Mouse (Mus musculus): Measurements from ENCODE around the gene A730015C16Rik.

The A730015C16Rik gene

DNA sequence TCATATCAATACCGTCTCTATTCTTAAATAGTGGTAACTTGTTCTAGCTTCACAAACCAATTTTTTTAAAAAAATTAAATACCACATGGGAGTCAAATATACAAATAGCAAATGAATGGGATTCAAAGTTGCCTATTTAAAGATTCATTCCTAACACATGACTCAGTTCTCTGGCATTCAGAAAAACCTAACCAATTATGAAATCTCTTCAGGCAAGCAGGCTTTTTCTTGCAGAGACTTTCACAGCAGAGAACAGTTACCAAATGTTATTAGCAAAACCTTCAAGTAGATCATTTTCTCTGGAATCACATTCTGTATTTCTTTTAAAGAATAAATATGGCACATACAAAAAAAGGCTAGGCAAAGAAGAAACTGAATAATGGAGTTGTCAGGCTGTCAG lies 17.7 kb downstream of the A730015C16Rik start:
- no peak for DNase-seq (ENCODE audit: low spot score)

DNA sequence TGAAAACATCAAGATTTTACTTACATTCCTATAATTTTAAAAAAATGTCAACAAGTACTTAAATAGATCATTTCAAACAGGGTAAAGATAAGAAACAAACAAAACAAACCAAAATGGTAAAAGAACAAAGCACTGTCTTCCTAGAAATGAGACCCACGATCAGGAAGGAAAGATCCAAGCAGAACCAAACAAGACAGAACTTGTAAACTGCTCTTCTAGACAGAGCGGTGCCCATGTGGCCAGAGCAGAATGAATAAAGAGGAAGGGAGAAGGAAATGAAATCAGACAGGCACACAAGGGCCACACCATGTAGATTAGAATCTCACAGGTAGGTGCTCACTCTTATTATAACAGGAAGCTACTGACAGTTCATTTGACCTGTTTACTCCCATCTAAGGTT lies 21.8 kb downstream of the A730015C16Rik start:
- DNase-seq (ENCODE audit: low spot score) = no peak

DNA sequence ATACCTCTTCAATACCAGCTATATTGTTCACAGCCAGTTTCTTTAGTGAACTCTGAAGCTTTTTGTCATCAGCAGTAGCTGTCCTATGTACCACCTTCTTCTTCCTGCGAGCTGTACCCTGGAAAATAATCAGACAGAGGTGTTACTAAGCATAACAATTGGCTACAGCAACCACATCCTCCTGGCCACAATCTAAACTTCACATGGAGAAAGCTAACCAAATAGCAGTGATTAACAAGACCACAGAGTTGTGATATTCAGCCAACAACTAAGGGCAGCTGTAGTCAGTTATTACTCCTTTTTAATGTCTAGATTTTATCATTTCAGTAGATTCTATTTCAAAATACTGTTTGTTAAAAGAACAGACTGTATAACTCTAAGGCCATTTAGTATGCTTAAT lies 22.3 kb downstream of the A730015C16Rik start:
- no peak for DNase-seq (ENCODE audit: low spot score)

DNA sequence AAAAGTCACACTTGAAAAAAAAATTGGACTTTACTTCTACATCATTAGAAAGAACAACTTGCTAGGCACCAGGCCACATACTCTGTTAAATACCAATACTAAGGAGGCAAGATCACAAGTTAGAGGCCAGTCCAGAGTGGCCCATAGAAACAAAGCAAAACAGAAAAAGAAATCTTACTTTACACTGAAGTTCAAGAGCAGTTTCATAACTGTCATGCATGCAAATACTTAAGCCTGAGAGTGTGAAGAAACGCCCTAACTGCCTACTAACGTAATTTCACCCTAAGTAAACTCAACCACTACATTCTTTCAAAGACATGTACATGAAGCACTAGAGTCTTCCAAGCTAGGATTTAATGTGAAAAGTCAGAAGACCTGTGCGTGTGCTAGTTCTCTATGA lies 22.7 kb downstream of the A730015C16Rik start:
- DNase-seq (ENCODE audit: low spot score) = no peak

DNA sequence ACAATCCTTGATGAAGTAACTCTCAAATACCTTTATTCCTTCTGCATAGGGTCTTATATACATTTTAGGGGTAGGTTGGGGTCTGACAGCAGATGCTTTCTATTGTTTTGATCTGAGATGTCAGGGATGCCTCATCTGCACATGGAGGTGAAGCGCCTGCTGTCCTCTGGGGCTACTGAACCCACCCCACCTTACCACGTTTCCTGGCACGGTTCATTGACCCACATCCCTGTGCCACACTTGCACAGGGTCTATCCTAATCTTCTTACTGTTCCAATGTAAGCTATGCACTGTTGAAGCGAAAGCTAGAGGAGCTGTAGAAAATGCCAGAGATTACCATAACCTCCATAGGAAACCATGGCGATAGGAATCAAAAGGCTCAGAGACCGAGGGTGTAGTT lies 36.9 kb downstream of the A730015C16Rik start:
- DNase-seq (ENCODE audit: low spot score) = no peak

DNA sequence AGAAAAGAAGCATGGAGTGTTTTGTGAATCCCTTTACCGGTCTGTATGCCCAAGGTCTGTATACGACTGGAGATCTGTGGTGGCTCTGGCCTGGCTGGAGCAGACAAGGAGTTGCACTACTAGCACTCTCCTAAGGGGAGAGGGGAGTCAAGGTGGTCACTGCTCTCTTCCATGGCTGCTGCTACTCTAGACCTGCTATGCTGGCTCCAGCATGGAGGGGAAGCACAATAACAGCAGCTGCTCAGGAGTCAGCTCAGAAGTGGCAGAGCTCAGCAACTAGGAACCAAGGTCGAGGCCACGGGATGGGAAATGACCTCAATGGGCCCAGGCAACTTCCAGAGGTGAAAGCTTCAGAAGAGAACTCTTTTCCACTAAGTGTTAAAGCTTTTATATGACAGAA lies 37.3 kb downstream of the A730015C16Rik start:
- DNase-seq (ENCODE audit: low spot score) = no peak

DNA sequence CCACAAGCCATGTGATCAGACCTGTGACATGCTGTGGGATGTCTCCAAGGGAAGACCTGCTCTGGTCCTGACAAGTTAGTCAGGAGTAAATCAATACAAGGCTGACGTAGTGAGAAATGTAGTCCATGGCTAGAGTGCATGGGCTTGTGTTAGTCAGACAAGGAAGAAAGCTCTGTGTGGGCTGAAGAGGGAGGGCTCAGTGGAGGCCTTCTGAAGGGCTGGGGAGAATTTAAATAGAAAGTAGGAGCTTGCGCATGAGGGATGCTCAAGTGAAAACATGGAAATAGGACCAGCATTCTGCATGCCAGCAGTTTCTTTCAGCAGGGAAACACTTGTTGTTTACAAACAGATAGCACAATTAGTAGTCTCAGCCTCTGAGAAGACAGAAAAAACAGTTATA lies 44.9 kb downstream of the A730015C16Rik start:
- no peak for DNase-seq (ENCODE audit: low spot score)

DNA sequence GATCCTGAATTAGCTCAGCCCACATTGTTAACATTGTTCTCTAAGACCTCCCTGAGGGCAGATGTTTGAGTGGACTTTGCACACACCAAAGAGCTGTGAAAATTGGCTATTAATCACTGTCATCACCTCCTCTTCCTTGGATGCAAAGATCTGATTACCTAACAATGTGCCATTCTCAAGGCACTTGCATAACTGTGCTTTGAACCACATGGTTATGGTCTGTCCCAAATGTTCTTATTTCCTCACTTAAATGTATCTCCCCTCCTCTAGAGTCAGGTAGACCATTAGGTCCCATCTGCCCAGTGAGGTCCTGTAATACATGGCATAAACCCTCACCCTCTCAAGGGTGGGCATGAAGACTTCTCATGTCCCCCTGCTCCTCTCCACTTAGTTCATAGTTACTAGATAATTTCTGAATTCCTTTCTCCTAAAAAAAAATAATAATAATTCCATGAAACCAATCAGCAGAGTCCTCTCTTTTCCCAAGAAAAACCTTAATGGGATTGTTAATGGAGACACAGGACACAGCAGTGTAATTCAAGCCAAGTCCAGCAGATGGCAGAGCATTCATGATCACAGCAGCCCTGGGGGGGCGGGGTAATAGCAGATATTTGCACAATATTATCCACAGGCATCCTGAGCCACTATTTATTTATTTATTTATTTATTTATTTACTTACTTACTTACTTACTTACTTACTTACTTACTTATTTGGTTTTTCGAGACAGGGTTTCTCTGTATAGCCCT lies 50.2 kb downstream of the A730015C16Rik start:
- DNase-seq (ENCODE audit: low spot score) = peak; percentile 82

Data from layer of hippocampus, adult 11-12 months (tissue).